Mouse (Mus musculus) c-Kit-negative CD71-positive TER-119-positive erythroid progenitor cells, embryonic 14.5 days (primary cell): ENCODE measurements at regions not wholly inside any gene's neighbourhood (a gene's known extent, or its start where the extent isn't known, plus 50 kb on each side); places are given as distances from the start of the nearest gene placed in this dataset.

Experiments
- DNase-seq: peaks from one replicate; pipeline ENCODE4 v3.0.0-alpha.2; 2013; ENCODE audit warnings: low read depth, low spot score

GRCm38 (mm10) chr7:114912109-114912508 lies 168.6 kb downstream of the Insc start:
- DNase-seq, result no peak

- no peak for DNase-seq
Measured at GRCm38 (mm10) chr7:114922155-114922554, 178.7 kb downstream of the Insc start.

- DNase-seq, result no peak
Measured at GRCm38 (mm10) chr7:114933861-114934260, 190.4 kb downstream of the Insc start.

- DNase-seq, result no peak
Measured at GRCm38 (mm10) chr7:114950759-114951158, 207.3 kb downstream of the Insc start.

GRCm38 (mm10) chr7:114963206-114963605 lies 219.7 kb downstream of the Insc start:
- no peak for DNase-seq

- DNase-seq, result no peak
Measured at GRCm38 (mm10) chr7:114965923-114966322, 222.4 kb downstream of the Insc start.

- no peak for DNase-seq
Measured at GRCm38 (mm10) chr7:114986481-114986880, 243.0 kb downstream of the Insc start.

GRCm38 (mm10) chr7:114991255-114991654 lies 247.8 kb downstream of the Insc start:
- DNase-seq, result no peak

- no peak for DNase-seq
Measured at GRCm38 (mm10) chr7:114992440-114992839, 248.9 kb downstream of the Insc start.

- DNase-seq, result no peak
Measured at GRCm38 (mm10) chr7:115000796-115001524, 257.5 kb downstream of the Insc start.

- DNase-seq, result no peak
Measured at GRCm38 (mm10) chr7:115014253-115014998, 270.9 kb downstream of the Insc start.

- DNase-seq, result no peak
Measured at GRCm38 (mm10) chr7:115019369-115019958, 276.0 kb downstream of the Insc start.

GRCm38 (mm10) chr7:115020023-115020422 lies 276.5 kb downstream of the Insc start:
- DNase-seq, result no peak

GRCm38 (mm10) chr7:115025803-115026202 lies 282.3 kb downstream of the Insc start:
- no peak for DNase-seq

GRCm38 (mm10) chr7:115027685-115028084 lies 284.2 kb downstream of the Insc start:
- DNase-seq, result no peak

GRCm38 (mm10) chr7:115033987-115034386 lies 290.5 kb downstream of the Insc start:
- DNase-seq, result no peak

- no peak for DNase-seq
Measured at GRCm38 (mm10) chr7:115055527-115055926, 312.0 kb downstream of the Insc start.

- DNase-seq, result no peak
Measured at GRCm38 (mm10) chr7:115056992-115057645, 313.6 kb downstream of the Insc start.

GRCm38 (mm10) chr7:115057736-115058135 lies 314.2 kb downstream of the Insc start:
- no peak for DNase-seq

GRCm38 (mm10) chr7:115060171-115060570 lies 316.7 kb downstream of the Insc start:
- no peak for DNase-seq

- no peak for DNase-seq
Measured at GRCm38 (mm10) chr7:115062817-115063216, 319.3 kb downstream of the Insc start.

- no peak for DNase-seq
Measured at GRCm38 (mm10) chr7:115067641-115068040, 324.1 kb downstream of the Insc start.
